Mouse (Mus musculus): ENCODE measurements around the gene Foxl2.

Gene Foxl2

GRCm38 (mm10) chr9:98962478-98963142 is 7.5 kb downstream of the Foxl2 start:
- no peak for DNase-seq

GRCm38 (mm10) chr9:98963661-98964060 is 8.6 kb downstream of the Foxl2 start:
- no peak for DNase-seq

GRCm38 (mm10) chr9:98965084-98965483 is 10.0 kb downstream of the Foxl2 start:
- peak; percentile 44 to 50 for DNase-seq

DNA sequence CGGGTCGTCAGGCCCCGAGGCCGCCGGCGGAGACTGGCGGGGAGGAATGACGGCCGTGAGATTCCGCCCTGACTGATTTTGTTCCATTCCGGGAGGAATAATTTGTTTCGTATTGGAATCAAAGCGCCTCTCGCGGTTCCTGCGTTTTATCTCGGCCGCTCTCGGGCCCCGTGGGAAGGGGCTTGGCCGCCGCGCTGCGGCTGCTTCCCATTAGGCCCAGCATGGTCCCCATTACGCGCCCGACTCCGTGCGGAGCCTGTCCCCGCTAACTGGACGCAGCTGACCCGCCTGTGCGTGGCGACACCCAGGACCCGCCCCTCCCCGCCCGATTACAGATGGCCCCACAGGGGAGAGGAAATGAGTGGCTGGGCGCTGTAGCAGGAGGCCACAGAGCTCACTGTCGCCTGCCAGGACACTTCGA is 18.0 kb downstream of the Foxl2 start:
- peak in 1 of 2 experiments; percentile 30 for DNase-seq

GRCm38 (mm10) chr9:98973561-98973960 is 18.5 kb downstream of the Foxl2 start:
- no peak for DNase-seq

- DNase-seq, result no peak
These were observed 19.8 kb downstream of the Foxl2 start for GRCm38 (mm10) chr9:98974898-98975297.

GRCm38 (mm10) chr9:98976081-98976480 is 21.0 kb downstream of the Foxl2 start:
- DNase-seq, result no peak

GRCm38 (mm10) chr9:98976520-98976919 is 21.4 kb downstream of the Foxl2 start:
- DNase-seq, result no peak

- peak; percentile 86 to 93 for DNase-seq
These were observed 24.6 kb downstream of the Foxl2 start for GRCm38 (mm10) chr9:98979431-98980416.

DNA sequence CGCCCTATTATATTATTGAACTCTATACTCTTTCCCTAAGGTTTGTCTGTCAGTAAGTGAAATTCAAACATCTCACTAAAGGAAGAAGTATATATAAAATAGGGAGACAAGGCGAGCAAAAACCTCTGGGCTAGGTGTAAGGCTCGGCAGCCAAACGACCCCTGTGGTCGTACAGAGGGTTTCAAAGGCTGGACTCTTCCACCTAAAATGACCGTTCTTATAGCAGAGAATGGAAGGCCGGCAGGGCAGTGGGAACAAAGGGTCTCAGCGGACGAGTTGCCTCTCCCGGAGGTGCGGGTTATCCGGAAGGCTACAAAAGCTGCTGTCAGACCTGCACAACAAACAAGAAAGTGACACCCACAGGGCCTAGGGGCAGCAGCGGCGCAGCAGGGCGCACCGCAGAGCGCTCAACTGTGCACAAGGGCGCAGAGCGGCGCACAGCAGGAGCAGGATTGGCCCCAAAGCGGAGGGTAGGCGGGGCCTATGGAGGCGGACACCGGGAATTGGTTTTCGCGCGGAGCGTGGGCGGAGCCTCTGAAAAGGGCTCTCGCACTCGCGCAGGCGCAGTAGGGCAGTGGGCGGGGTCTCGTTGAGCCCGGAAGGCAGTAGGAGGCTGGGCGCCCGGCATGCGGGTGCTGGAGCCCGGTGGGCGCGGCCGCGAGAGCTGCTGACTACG is 30.9 kb downstream of the Foxl2 start, which contains the start of gene Faim:
Gene Faim, plus strand, starts transcription at position 574 of the 676 bp plus-strand sequence.
- DNase-seq, result peak; percentile 99 to 100

- no peak for DNase-seq
These were observed 31.5 kb downstream of the Foxl2 start for GRCm38 (mm10) chr9:98986476-98987096.

DNA sequence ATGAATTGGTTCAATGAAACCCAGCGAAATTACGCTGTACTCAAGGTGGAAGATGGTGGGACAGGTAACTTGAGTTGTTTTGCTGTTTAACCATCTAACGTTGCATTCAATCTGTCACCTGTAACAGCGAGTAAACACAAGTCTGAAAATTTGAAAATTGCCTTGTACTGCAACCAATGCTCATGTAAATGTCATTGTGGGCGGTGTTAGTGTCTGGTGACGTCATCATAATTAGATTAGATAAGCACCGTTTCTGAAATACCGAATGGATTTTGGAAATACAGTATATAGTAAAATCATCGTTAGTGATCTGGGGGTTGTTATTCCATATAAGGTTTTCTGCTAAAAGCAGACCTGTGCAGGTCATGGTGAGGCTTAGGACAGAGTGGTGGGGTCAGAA is 32.0 kb downstream of the Foxl2 start:
- DNase-seq, result no peak

DNA sequence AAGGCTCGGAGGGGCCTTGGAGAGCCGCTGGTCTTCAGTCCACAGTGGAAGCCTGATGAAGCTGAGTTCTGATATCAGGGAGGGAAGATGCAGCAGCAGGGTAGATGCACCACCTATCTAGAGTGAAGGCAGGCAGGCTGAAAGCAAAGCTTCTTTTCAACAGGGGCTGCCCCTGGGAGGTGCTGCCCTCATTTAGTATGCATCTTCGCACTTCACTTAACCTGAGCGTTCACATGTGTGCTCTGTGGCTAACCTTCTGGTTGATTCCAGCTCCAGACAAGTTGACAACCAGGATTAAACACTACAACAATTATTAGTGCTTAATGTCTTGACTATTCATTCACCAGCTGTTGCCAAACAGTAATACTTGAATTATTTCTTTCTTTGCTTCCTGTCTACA is 39.0 kb downstream of the Foxl2 start:
- no peak for DNase-seq

DNA sequence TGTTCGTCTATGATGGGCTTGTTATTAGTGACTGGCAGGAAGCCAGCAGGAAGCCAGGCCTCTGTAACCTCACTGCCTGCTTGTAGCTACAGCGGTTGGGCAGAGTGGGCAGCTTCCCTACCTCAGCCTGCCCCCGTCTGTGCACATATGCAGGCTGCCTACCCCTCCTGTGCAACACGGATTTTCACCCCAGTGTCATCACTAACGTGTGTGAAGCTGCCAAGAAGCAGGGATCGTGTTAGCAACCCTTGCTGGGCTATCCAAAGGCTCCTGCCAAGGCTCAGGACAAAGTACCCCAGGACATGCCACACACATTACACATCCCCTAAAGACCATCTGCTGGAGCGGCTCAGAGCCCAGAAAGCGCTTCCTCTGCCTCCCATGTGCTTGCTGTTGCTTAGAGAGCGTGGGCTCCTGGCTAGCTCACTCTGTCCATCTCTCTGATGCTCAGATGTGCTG is 44.8 kb downstream of the Foxl2 start:
- DNase-seq, result no peak

- DNase-seq, result no peak
These were observed 46.2 kb downstream of the Foxl2 start for GRCm38 (mm10) chr9:99001326-99001725.

Measured in lung, postnatal 4 days (tissue).